ENCODE assay signal across 8 mouse cellular contexts in the genomic region with DNA sequence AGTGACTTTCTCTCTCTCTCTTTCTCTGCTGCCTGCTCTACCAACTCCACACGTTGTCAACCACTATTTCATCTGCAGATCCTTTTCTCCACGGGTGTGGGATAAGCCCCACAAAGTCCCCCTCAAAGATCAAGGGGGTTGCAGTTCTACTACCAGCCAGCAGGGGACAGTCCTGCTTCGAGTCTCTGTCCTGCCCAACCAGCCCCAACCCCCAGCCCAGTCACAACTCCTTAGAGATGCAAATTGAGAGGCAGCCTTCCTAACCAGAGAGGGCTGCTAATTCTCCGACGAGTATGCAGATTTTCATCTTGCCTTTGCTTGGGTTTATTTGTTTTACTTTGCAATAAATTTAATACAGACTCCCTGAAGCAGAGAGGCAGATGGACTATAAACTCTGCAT. TPM values are rescaled to one million over a fixed set of nuclear protein-coding genes. Genes with fewer than 3 reads are reported as not detected.
DNase-seq lines count a peak whose midpoint lies in the region; ATAC-seq lines count a peak whose summit lies in the region.

No protein-coding gene starts in this region.

- no peak overlapping the region for H3K4me3 ChIP-seq in intestine, embryonic 14.5 days (ENCODE audit: low read depth, low read length)
- no peak overlapping the region for H3K4me3 ChIP-seq in intestine, embryonic 16.5 days (ENCODE audit: low read length)
- H3K4me3 ChIP-seq in intestine, embryonic 15.5 days (replicated peaks) = no peak overlapping the region

- H3K4me1 ChIP-seq in intestine, embryonic 14.5 days (replicated peaks; ENCODE audit: control insufficient read depth, insufficient read depth, low read length) = no peaks in the 10 kb centered on the region
- H3K4me1 ChIP-seq in intestine, embryonic 16.5 days (ENCODE audit: control insufficient read depth, insufficient read depth, low read length) = no peaks in the 10 kb centered on the region
- H3K4me1 ChIP-seq in intestine, embryonic 15.5 days (replicated peaks) = no peaks in the 10 kb centered on the region

- intact Hi-C loops in left cerebral cortex, postnatal 4 days (cut with DNase I) = loop anchor here (5.0 kb wide), 1 partner anchor 45 kb away; no protein-coding TSS in a partner anchor

- ATAC-seq in intestine, embryonic 14.5 days (replicated peaks; ENCODE audit: low FRiP score, low TSS enrichment, low read depth) = no peak
- ATAC-seq in intestine, embryonic 16.5 days = no peak
- ATAC-seq in intestine, embryonic 15.5 days = peak; percentile 49; the same call in 1 of the 2 replicates
- peak; percentile 53; the same call in 1 of the 2 replicates for ATAC-seq in monocyte, adult 5-6 weeks (replicated peaks; ENCODE audit: insufficient number of reproducible peaks, low FRiP score, low TSS enrichment, poor library complexity, severe bottlenecking)

- no peaks in the 10 kb centered on the region for H3K9me3 ChIP-seq in intestine, embryonic 14.5 days (ENCODE audit: control insufficient read depth, low read length)
- H3K9me3 ChIP-seq in intestine, embryonic 16.5 days (ENCODE audit: control insufficient read depth, low read length) = no peaks in the 10 kb centered on the region
- no peaks in the 10 kb centered on the region for H3K9me3 ChIP-seq in intestine, embryonic 15.5 days

- H3K9ac ChIP-seq in intestine, embryonic 14.5 days (ENCODE audit: low read length) = no peak overlapping the region
- H3K9ac ChIP-seq in intestine, embryonic 16.5 days (ENCODE audit: low read depth, low read length) = no peak overlapping the region
- no peak overlapping the region for H3K9ac ChIP-seq in intestine, embryonic 15.5 days

- 5% methylated on average over 5 of the region's 5 CpGs for WGBS in intestine, embryonic 14.5 days
- 8% methylated on average over 5 of the region's 5 CpGs for WGBS in intestine, embryonic 16.5 days
- WGBS in intestine, embryonic 15.5 days = 5% methylated on average over 5 of the region's 5 CpGs

- H3K36me3 ChIP-seq in intestine, embryonic 14.5 days (ENCODE audit: control insufficient read depth, insufficient read depth, low read length) = no peaks in the 10 kb centered on the region
- no peaks in the 10 kb centered on the region for H3K36me3 ChIP-seq in intestine, embryonic 16.5 days (ENCODE audit: control insufficient read depth, insufficient read depth, low read length)
- no peaks in the 10 kb centered on the region for H3K36me3 ChIP-seq in intestine, embryonic 15.5 days

- H3K27ac ChIP-seq in intestine, embryonic 14.5 days (ENCODE audit: low read depth) = no peak overlapping the region
- no peak overlapping the region for H3K27ac ChIP-seq in intestine, embryonic 16.5 days (ENCODE audit: low read length)
- no peak overlapping the region for H3K27ac ChIP-seq in intestine, embryonic 15.5 days

- peaks cover 2% of the 10 kb centered on the region; the same call in 1 of the 2 replicates for H3K27me3 ChIP-seq in intestine, embryonic 14.5 days (replicated peaks; ENCODE audit: control insufficient read depth, insufficient read depth, low read length)
- H3K27me3 ChIP-seq in intestine, embryonic 16.5 days (replicated peaks; ENCODE audit: control insufficient read depth, insufficient read depth, low read length) = no peaks in the 10 kb centered on the region
- H3K27me3 ChIP-seq in intestine, embryonic 15.5 days (replicated peaks) = no peaks in the 10 kb centered on the region

- DNase-seq in intestine, embryonic 14.5 days (ENCODE audit: low spot score) = peak; percentile 68
- peak; percentile 44 to 68 for DNase-seq in cerebellum, postnatal 25 days
- peak; percentile 61 to 77 for DNase-seq in frontal cortex, postnatal 36 days (ENCODE audit: low spot score in 2 of 2)
- DNase-seq in left cerebral cortex, postnatal 4 days = peak; percentile 77
- peak; percentile 13 to 26 for DNase-seq in spleen, postnatal 14 days (ENCODE audit: low spot score in 2 of 2)

- H3K4me2 ChIP-seq in intestine, embryonic 14.5 days (ENCODE audit: low read length) = no peak overlapping the region
- H3K4me2 ChIP-seq in intestine, embryonic 16.5 days (ENCODE audit: low read depth, low read length) = no peak overlapping the region
- no peak overlapping the region for H3K4me2 ChIP-seq in intestine, embryonic 15.5 days (replicated peaks)

RNA-seq across cellular contexts. Expression of gene Pknox2, which starts 29.9 kb away (rescaled TPM):
- 8.8 and 9.6 TPM in 2 replicates for polyA plus RNA-seq in intestine, embryonic 14.5 days (2014; fragmentation: Nextera tagmentation; extraction: Ambion mirVana)
- 7.2 and 8.0 TPM in 2 replicates for polyA plus RNA-seq in intestine, embryonic 16.5 days (2015; fragmentation: Nextera tagmentation; extraction: Ambion mirVana)
- polyA plus RNA-seq in intestine, embryonic 15.5 days (2015; fragmentation: Nextera tagmentation; extraction: Ambion mirVana) = 7.9 and 8.2 TPM in 2 replicates
- 10 to 100 TPM; 51.8 to 54.2 TPM for total RNA-seq in left cerebral cortex, postnatal 4 days (2021)
- total RNA-seq in monocyte, adult 5-6 weeks (2017) = not detected in 3 replicates

RNA-seq across cellular contexts. Expression of gene Tmem218, which starts 30.9 kb away (rescaled TPM):
- polyA plus RNA-seq in intestine, embryonic 14.5 days (2014; fragmentation: Nextera tagmentation; extraction: Ambion mirVana) = 9.9 and 10.6 TPM in 2 replicates
- 7.8 and 9.0 TPM in 2 replicates for polyA plus RNA-seq in intestine, embryonic 16.5 days (2015; fragmentation: Nextera tagmentation; extraction: Ambion mirVana)
- polyA plus RNA-seq in intestine, embryonic 15.5 days (2015; fragmentation: Nextera tagmentation; extraction: Ambion mirVana) = 8.5 and 9.2 TPM in 2 replicates
- 1 to 10 TPM; 6.1 to 6.5 TPM for total RNA-seq in left cerebral cortex, postnatal 4 days (2021)
- 0.86 to 4.0 TPM (median 2.0 TPM) in 3 replicates for total RNA-seq in monocyte, adult 5-6 weeks (2017)

Comparison
In these comparisons a context has a peak if more than half of its experiments do, and no peak if none do; other contexts are left out.
1. ATAC-seq: peak in intestine, embryonic 15.5 days (single experiment) and monocyte, adult 5-6 weeks (single experiment); none in intestine, embryonic 14.5 days (single experiment) and intestine, embryonic 16.5 days (single experiment).
2. DNase-seq: peak in every context shown above with its lines; median percentile 77 in left cerebral cortex, postnatal 4 days; 69 in frontal cortex, postnatal 36 days; 68 in intestine, embryonic 14.5 days; 56 in cerebellum, postnatal 25 days; 20 in spleen, postnatal 14 days.